Mouse (Mus musculus) frontal cortex, postnatal 10 days (tissue): ENCODE results near the gene Ifitm6.
"Not testable (repeated sequence)": the region's sequence is repeated elsewhere in the genome, so short reads cannot be mapped to it uniquely, and the experiment has no call there.

Source experiments
- DNase-seq, 2 experiments: peaks; one replicate each; pipeline ENCODE4 v3.0.0; 2022; ENCODE audit warnings: low spot score in 2 of 2, mixed read lengths in 1 of 2

Ifitm6 gene

DNA sequence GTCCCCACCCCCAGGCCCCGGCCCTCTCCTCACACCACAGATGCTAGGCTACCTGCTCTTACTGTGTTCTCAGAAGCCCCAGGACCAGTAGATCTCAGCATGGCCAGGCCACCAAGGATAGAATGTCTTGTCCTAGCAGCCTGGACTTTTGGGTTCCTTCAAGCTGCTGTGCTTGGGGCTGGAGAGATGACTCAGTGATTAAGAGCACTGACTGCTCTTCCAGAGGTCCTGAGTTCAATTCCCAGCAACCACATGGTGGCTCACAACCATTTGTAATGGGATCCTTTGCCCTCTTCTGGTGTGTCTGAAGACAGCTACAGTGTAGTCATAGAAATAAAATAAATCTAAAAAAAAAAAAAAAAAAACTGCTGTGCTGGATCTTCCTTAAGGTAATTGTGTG is at the start of gene Ifitm6:
Ifitm6 (minus strand) TSS at position 101 of the 400 bp plus-strand sequence.
- DNase-seq, result not testable (repeated sequence)

DNA sequence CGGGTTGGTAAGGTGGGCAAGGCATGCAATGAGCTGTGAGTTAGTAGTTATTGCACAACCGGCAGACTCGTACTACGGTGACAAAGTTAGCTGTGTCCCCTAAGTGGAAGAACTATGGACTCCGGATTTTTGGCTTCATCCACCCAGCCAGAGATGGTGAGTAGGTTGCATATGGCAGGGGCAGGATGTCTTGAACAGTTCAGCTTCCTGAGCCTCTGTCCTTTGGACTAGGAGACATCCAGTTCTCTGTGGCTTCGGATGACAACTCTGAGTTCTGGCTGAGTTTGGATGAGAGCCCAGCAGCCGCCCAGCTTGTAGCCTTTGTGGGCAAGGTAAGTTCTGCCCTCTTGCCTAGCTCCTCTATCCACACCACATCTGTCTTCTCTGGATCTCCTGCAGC is 46.9 kb upstream of the Ifitm6 start:
- DNase-seq, result no peak

DNA sequence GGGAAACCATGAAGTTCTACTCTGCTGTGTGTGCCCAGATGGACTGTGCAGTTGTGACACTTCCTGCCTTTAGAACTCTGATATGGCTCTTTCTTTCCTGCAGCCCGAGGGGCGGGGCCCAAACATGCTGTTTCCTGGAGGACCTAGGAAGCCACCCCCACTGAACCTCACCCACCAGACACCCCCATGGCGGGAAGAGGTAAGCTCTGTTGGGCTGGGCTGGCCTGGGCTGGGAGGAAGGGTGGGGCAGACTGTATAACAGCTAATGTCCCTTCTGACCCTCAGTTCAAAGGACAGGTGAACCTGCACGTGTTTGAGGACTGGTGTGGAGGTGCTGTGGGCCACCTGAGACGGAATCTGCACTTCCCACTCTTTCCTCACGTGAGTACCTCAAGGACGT is 46.5 kb upstream of the Ifitm6 start:
- no peak for DNase-seq

DNA sequence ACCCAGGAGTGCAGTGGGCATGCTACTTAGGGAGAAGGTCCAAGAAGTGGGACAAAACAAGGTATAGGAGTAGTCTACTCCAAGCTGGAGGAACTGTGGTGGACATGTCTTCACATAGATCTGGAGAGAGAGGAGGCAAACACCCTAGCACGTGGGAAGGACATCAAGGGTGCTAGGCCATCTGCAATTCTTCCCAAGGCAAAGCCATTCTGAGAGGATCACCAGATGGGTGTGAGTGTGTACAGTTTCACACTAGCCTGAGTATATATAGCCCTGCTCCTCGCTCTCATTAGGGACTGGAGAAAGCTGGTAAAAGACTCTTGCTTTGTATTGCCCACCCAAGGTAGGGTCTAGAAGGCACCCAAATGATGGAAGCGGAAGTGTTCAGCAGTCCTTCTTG is 45.6 kb upstream of the Ifitm6 start:
- DNase-seq, result no peak

DNA sequence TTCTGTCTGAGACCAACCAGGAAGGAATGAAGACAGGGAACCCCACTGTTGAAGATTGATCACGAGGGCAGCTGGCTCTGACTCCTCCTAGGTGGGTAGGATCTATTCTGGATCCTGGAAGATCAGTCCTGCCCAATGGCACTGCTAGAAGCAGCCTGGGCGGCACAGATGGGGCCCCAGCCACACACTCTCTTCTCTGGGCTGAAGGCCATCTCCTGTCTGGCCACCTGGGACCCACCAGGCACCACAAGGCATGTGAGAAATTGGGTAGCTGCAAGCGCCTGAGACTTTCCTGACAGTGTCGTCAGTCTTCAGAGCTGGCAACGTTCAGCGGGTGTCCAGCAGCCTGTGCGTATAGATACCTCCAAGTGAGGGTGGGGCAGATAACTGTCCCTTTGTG is 44.8 kb upstream of the Ifitm6 start:
- DNase-seq, result no peak

DNA sequence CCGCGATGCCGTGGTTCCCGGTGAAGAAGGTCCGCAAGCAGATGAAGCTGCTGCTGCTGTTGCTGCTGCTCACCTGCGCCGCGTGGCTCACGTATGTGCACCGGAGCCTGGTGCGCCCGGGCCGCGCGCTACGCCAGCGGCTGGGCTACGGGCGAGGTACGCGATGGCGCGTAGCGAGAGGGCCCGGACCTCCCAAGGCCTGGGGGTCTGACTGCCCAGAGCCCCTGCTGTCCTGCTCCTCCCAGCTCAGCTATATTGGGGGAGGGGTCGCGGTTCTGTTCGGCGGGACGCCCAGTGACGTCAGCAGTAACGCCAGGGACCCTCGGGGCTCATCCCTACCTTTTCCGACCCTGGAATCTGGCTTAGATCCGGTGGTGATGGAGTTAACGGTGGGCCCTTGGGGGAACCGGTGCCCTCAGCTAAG is 43.6 kb upstream of the Ifitm6 start:
- DNase-seq, result no peak

DNA sequence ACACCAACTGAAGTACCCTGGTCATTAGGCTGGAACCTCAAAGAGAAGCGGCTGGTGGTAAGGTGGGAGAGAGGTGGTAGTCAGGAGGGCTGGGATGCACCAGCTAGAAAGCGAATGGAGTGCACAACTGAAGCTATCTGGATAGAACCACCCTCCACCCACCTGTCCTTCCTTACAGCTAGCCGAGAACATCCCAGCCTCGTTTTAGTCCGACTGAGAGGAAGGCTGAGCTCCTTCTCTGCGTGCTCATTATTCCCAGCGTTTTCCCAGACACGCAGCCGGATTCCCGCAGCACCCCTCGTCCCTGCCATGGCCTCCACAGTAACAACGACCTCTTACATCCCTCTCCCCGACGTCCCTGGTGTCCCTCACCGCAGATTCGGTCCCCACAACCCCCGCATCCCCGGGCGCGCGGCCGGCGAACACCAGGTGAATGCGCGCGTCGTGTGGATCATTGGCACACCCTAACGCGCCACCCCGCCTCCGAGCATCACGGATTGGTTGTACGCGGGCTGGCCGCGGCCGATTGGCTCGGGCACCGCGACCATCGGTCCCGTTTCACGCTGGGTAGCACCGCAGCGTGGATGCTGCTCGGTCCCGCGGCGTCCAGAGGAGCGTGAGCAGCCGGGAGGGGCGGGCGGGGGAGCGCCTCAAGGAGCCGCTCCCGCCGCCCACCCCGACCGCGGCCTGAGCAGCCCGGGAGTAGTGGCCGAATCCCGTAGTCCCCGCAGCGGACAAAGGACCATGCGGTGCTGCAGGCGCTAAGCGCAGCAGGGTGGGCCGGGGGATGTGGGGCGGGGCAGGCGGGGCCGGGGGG is 42.9 kb upstream of the Ifitm6 start, which contains the start of gene B4galnt4:
B4galnt4 (plus strand) TSS at position 679 of the 817 bp plus-strand sequence.
- peak; percentile 89 to 91 for DNase-seq

DNA sequence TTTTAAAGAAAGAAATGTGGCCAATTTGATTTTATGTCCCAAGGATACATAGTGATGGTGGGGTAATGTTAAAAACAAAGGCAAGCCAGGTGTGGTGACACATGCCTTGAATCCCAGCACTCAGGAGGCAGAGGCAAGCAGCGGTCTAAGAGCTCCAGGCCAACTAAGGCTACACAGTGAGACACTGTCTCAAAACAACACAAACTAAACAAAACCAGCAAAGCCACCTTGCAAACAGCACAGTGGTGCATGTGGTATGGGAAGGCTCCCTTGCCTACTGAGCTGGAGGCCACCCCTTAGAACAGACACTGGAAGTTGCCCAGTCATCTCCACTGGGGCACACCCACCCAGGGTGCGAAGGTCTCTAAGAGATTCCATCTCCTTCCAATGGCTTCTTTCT is 42.2 kb upstream of the Ifitm6 start:
- DNase-seq, result no peak

DNA sequence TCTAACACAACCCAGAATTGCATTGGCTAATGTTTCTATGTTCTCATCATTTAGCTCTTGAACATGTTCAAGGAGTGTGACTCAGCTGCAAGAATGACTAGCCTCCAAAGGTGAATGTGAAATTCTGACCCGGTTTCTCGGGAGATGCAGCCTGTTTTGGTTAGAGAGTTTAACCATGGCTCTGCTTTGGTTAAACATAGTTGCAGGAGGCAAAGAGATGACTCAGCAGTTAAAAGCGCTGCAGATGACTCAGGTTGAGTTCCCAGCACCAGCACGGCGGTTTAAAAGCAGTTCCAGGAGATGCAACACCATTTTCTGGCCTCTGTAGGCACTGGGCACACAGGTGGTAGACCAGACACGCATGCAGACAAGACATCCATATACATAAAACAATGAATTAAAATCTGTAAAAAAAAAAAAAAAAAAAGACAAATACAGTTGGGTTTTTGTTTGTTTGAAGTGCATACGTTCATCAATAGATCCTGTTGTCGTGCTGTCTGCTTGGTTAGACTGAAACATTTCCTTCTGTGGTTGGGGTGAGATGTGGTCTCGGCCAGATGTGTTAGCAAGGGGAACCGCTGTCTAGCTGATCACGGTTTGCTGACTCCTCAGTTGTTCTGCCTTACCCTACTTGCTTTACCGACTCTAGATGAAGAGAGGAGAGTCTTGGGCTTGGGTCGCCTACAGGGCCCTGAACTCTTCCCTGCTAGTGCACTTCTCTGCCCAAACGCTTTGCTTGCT is 41.0 kb upstream of the Ifitm6 start:
- DNase-seq, result no peak

DNA sequence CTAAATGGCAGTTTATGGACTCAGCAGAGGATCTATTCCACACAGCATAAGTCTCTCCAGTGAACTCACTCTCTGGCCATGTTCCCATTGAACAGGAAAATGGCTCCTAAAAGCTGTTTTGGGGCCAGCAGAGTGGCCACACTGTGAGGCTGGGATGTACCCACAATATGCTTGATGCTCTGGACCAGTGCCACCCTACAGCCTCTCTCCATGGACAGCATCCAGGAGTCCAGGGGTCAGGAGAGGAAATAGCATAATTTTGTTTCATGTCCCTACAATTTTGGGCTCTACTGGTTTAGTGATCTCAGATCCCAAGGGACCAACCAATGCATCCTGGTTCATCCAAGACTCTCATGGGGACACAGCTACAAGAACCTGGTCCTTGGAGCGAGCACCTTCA is 39.8 kb upstream of the Ifitm6 start:
- no peak for DNase-seq

DNA sequence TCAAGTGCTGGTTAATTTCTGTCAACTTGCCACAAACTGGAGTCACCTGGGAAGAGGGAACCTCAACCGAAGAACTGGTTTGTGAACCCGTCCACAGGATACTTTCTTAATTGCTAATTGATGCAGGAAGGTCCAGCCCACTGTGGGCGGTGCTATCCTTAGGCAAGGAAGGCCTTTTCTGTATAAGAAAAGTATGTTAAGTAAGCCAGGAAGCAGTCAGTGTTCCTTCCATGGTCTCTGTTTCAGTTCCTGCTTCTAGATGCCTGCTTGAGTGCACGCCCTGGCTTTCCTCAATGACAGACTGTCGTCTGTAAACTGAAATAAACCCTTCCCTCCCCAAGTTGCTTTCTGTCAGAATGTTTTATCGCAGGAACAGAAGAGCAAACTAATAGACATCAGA is 39.3 kb upstream of the Ifitm6 start:
- DNase-seq, result no peak

DNA sequence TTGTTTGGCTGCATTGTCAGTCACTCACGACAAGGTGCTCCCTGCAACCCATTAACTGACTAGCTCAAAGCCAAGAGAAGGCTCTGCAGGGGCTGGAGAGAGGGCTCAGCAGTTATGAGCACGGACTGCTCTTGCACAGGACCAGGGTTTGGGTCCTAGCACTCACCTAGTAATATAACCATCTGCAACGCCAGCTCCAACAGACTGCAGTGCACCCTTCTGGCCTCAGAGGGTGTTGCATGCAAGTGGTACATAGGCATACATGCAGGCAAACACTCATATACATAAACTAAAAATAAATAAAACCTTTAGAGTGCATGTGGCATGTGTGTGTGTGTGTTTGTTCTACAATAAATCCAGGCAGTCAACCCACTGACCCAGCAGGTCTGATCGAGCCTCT is 38.1 kb upstream of the Ifitm6 start:
- no peak for DNase-seq

DNA sequence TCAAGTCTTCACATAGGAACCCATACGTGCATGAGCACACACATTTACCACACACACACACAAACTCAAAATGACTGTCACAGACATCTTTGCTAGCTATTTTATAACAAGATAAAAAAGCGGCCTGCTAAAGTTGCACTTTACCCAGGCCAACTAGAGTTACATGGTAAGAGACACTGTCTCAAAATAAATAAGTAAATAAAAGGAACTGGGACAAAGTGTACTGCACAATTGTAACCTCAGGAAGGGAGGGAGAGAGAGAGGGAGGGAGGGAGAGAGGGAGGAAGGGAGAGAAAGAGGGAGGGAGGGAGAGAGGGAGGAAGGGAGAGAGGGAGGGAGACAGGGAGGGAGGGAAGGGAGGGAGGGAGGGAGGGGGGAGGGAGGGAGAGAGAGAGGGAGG is 34.7 kb upstream of the Ifitm6 start:
- DNase-seq, result no peak

DNA sequence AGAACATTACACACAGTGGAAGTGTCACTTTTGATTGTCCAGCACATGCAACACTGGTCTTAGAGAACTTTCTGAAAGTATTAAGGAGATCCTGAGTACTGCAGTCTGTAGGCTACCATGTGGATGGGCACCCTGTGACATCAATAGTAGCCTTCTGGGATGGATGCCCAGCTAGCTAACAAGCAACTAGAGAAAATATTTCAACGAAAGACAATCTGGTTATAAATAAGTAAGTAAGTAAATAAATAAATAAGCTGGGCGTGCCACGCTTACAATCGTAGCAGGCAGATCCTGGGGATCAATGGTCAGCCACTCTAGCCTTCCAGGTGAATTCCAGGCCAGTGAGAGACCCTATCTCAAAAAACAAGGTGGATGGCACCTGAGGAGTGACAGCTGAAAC is 34.3 kb upstream of the Ifitm6 start:
- DNase-seq, result no peak

DNA sequence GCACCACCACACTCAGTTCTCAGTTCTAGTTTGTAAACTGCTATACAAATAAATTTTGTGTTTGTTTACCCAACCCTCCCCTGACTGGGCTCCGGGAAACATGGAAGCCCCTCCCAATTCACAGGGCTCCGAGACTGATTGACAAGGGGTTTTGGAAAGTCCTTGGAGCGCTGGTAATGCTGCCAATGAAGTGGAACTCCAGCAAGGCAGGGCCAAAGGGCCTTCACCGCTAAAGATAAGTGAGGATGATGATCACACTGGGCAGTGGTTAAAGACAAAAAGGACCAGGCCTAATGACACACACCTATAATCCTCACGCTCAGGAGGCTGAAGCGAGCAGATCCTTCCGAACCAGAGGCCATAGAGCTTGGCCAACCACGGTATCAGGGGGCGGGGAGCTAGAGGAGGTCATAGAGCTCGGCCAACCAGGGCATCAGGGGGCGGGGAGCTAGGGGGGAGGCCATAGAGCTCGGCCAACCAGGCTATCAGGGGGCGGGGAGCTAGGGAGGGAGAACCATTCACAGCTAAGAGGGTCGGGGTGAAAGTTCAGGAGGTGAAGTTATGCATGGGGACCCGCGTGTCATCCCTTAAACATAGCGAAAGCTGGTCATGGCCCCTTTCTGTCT is 33.4 kb upstream of the Ifitm6 start:
- no peak for DNase-seq

DNA sequence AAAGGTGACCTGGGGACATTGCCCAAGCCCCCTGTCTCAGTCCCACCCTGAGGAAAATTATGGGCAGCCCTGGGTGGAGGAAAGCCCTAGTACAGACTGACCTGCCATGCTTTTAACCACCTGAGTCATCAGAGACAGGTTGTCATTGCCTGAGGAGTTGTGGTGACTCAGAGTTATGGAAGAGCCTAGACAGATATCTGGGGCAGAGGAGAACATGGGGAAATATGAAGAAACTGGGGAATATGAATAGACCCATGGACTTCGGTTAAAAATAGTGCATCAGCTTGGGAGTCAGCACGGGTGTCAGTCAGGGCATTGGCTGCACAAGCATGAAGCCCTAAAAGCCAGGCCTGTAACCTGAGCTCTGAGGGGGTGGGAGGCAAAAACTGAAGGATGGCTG is 31.6 kb upstream of the Ifitm6 start:
- no peak for DNase-seq

DNA sequence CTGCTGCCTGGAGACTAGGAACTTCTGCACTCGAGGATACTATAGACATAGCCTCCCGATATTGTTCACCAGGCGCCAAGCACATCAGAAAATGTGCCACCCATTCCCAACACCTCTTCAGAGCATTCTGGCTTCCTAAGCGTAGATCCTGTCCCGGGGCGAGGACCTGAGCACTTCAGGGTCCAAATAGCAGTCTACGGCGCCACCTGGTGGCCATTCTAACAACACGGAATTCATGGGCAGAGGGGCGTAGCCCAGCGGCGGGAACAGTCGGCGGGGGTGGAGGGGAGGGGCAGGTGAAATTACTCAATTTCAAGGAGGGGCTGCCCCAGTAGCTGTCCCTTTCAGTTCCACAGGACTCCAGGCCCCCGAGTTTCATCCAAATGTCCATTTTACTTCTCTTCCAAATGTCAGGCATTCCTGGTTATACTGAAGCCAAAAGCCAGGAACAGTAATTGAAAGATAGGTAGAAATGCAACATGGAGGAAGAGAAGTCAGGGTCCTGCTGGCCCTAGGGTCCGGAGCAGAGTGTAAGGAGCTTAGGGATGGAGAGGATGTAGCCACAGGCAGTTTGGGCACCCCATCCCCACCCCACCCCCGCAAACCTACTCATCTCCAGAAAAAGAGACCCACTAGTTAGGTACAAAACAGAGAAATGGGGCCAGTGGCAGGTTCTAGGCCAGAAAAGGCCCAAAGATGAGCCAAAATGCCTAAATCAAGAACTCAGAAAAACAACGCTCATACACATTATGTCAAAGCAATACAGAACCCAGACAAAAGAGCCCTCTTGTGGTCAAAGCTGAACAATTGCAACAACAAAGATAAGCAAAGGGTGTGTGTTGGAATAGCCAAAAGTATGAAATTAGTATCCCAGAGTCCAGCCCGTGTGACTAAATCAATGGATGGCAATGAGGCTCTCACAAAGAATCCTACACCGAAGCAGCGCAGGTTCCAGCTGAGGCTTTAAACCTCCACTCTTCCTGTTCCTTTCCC is 30.8 kb upstream of the Ifitm6 start:
- peak; percentile 68 to 88 for DNase-seq

DNA sequence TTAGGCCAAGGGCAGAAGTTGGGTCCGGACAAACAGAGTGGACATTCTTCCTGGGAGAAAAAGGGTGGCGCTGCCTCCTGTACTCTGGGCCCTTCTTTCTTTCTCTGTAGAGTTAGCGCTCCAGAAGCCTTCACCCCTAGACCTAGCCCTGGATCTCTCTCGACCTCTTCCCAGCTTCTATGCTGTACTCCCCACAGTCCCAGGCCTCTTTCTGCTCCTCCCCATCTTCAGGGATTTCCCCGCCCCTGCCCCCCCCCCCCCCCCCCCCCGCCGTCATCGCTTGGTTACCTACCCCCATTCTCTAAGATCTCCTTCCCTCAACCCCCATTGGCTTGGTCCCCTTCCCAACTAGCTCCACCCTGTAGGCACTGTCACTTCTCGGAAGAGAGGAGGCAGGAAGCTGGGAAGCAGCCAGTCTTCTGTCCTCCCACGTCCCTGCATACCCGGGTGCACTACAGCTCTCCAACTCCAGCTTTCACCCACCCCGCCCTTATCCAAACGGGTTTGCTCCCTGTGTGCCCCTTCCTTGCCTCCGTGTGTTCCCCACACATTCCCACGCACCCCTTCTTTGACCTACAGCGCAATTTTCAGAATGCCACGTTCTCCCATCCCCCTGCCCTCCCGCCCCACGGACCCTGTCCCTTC is 30.0 kb upstream of the Ifitm6 start:
- DNase-seq, result peak; percentile 66 to 81

DNA sequence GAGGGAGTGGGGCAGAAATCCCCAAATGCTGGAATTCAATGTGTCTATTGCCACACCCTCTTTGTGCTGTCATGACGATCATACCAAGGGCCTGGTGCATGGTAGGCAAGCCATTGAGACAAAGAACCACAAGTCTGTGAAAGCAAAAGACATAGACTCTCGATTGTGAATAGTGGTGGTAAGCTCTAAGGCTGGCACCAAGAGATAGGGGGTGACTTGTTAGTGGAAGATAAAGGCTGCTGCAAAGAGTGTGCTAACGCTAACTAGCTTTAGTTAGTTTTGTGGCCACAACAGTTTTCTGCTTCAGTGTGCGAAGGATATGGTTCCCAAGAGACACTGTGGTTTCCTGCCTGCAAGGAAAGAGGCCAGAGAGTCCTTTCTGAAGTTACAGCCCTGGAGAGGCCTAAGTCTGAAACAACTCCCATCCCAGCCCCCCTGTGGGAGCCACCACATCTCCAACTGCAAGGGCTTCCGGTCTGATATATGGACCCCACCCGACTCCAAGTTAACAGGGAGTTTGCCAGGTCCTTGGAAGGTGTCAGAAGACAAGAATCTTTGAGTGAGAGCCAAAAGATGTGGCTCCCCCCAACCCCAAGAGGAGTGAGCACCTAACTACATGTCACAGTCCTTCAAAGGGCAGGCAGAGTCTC is 29.3 kb upstream of the Ifitm6 start:
- no peak for DNase-seq

DNA sequence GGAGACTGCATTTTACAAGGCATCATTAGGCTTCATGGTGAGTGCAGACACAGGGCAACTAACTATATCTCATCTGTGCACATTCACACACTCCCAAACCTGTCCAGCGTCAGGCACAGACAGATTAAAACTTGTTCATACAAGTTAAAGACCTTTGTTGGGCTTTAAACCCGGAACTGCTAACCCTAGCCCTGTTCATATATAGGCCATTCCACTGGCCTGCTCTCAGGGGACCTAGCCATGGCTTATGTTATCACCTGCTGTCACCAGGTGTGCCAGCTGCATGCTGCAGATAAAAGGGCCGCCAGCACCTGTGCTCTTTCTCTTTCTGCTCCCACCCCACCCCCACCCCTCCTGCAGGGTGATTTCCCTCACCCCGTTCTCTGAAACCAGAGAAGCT is 24.8 kb upstream of the Ifitm6 start:
- DNase-seq, result no peak
